Mouse (Mus musculus) megakaryocyte, embryonic 14.5 days (primary cell): ENCODE results near the gene Gcnt1. TPM values are rescaled to one million over a fixed set of nuclear protein-coding genes. Genes with fewer than 3 reads are reported as not detected.
A peak's percentile ranks its signal among the peaks of the same experiment; 100 is the strongest.

Experiments
- H3K27me3 ChIP-seq: replicated peaks from 2 replicates; pipeline ENCODE3; 2012; ENCODE audit warnings: inconsistent platforms
- H3K36me3 ChIP-seq: replicated peaks from 2 replicates; pipeline ENCODE3; 2012; ENCODE audit warnings: low read length, inconsistent platforms, mixed read lengths
- H3K4me1 ChIP-seq: 2 replicates; pipeline ENCODE4 v1.6.1; 2012; ENCODE audit warnings: inconsistent platforms
- H3K4me3 ChIP-seq: replicated peaks from 2 replicates; pipeline ENCODE3; 2012; ENCODE audit warnings: moderate library complexity, mild to moderate bottlenecking, inconsistent platforms
- H3K9me3 ChIP-seq: 2 replicates; pipeline ENCODE4 v1.6.1; 2012; ENCODE audit warnings: inconsistent platforms
- FLI1 ChIP-seq: IDR thresholded peaks from 2 replicates; pipeline ENCODE4 v1.6.1; 2012; ENCODE audit warnings: low read length, inconsistent platforms, mixed read lengths
- GATA1 ChIP-seq: IDR thresholded peaks from 3 replicates; pipeline ENCODE4 v1.6.1; 2012; ENCODE audit warnings: mixed read lengths, low read length, inconsistent platforms, borderline replicate concordance
- polyA plus RNA-seq: library from polyadenylated mRNA; stranded (reverse); fragments of >175 nt; gene quantifications from 2 replicates; pipeline ENCODE4 v1.2.3, GENCODE M21; 2012; ENCODE audit warnings: low replicate concordance; ENCODE audit not compliant: insufficient read depth

The Gcnt1 gene
- polyA plus RNA-seq, 1 experiment, result 0.73 TPM

- Histone ChIP-seq H3K27me3 (no peaks in the 10 kb centered on the region), H3K36me3 (peaks cover 32% of the 10 kb centered on the region), H3K4me3 (peak overlapping the region; percentile 97), H3K4me1 (peaks cover 84% of the 10 kb centered on the region), H3K9me3 (no peaks in the 10 kb centered on the region)
- TF ChIP-seq GATA1 (no peak), FLI1 (no peak)
These were observed 17.3 kb downstream of the Gcnt1 start for GRCm38 (mm10) chr19:17355361-17355760.

GRCm38 (mm10) chr19:17354797-17355196 lies 17.8 kb downstream of the Gcnt1 start:
- Histone ChIP-seq H3K9me3 (no peaks in the 10 kb centered on the region), H3K4me1 (peaks cover 84% of the 10 kb centered on the region), H3K36me3 (peaks cover 38% of the 10 kb centered on the region), H3K4me3 (peak overlapping the region; percentile 97), H3K27me3 (no peaks in the 10 kb centered on the region)
- TF ChIP-seq FLI1 (no peak), GATA1 (no peak)

GRCm38 (mm10) chr19:17354362-17354761 lies 18.3 kb downstream of the Gcnt1 start:
- Histone ChIP-seq H3K9me3 (no peaks in the 10 kb centered on the region), H3K36me3 (peaks cover 42% of the 10 kb centered on the region), H3K4me1 (peaks cover 85% of the 10 kb centered on the region), H3K27me3 (no peaks in the 10 kb centered on the region), H3K4me3 (peak overlapping the region; percentile 97)
- TF ChIP-seq FLI1 (no peak), GATA1 (no peak)

GRCm38 (mm10) chr19:17353727-17354126 lies 18.9 kb downstream of the Gcnt1 start:
- Histone ChIP-seq H3K9me3 (no peaks in the 10 kb centered on the region), H3K4me3 (peak overlapping the region; percentile 97), H3K27me3 (no peaks in the 10 kb centered on the region), H3K4me1 (peaks cover 83% of the 10 kb centered on the region), H3K36me3 (peaks cover 46% of the 10 kb centered on the region)
- TF ChIP-seq GATA1 (no peak), FLI1 (no peak)

- H3K4me3 ChIP-seq, result no peak overlapping the region
- H3K4me1 ChIP-seq, result peaks cover 88% of the 10 kb centered on the region
- H3K9me3 ChIP-seq, result no peaks in the 10 kb centered on the region
- H3K36me3 ChIP-seq, result peaks cover 77% of the 10 kb centered on the region
- no peaks in the 10 kb centered on the region for H3K27me3 ChIP-seq
- TF ChIP-seq FLI1 (no peak), GATA1 (no peak)
These were observed 24.8 kb downstream of the Gcnt1 start for GRCm38 (mm10) chr19:17347852-17348251.

- peaks cover 76% of the 10 kb centered on the region for H3K36me3 ChIP-seq
- H3K9me3 ChIP-seq, result no peaks in the 10 kb centered on the region
- no peaks in the 10 kb centered on the region for H3K27me3 ChIP-seq
- no peak overlapping the region for H3K4me3 ChIP-seq
- H3K4me1 ChIP-seq, result peaks cover 87% of the 10 kb centered on the region
- TF ChIP-seq GATA1 (no peak), FLI1 (no peak)
These were observed 25.7 kb downstream of the Gcnt1 start for GRCm38 (mm10) chr19:17346716-17347474.

GRCm38 (mm10) chr19:17344881-17345280 lies 27.8 kb downstream of the Gcnt1 start:
- no peak overlapping the region for H3K4me3 ChIP-seq
- H3K36me3 ChIP-seq, result peaks cover 67% of the 10 kb centered on the region
- peaks cover 81% of the 10 kb centered on the region for H3K4me1 ChIP-seq
- TF ChIP-seq GATA1 (no peak), FLI1 (no peak)
- no peaks in the 10 kb centered on the region for H3K9me3 ChIP-seq
- no peaks in the 10 kb centered on the region for H3K27me3 ChIP-seq

- peak overlapping the region; percentile 50 for H3K4me3 ChIP-seq
- H3K27me3 ChIP-seq, result no peaks in the 10 kb centered on the region
- H3K4me1 ChIP-seq, result peaks cover 86% of the 10 kb centered on the region
- H3K36me3 ChIP-seq, result peaks cover 83% of the 10 kb centered on the region
- no peaks in the 10 kb centered on the region for H3K9me3 ChIP-seq
- no peak for TF ChIP-seq GATA1
- no peak for TF ChIP-seq FLI1
These were observed 33.1 kb downstream of the Gcnt1 start for GRCm38 (mm10) chr19:17339563-17339962.

GRCm38 (mm10) chr19:17337057-17337679 lies 35.5 kb downstream of the Gcnt1 start:
- Histone ChIP-seq H3K4me1 (peaks cover 79% of the 10 kb centered on the region), H3K27me3 (no peaks in the 10 kb centered on the region), H3K9me3 (no peaks in the 10 kb centered on the region), H3K36me3 (peaks cover 85% of the 10 kb centered on the region), H3K4me3 (no peak overlapping the region)
- TF ChIP-seq FLI1, result no peak
- TF ChIP-seq GATA1, result no peak

- no peaks in the 10 kb centered on the region for H3K9me3 ChIP-seq
- H3K27me3 ChIP-seq, result no peaks in the 10 kb centered on the region
- H3K4me1 ChIP-seq, result peaks cover 77% of the 10 kb centered on the region
- no peak overlapping the region for H3K4me3 ChIP-seq
- no peak for TF ChIP-seq FLI1
- H3K36me3 ChIP-seq, result peaks cover 85% of the 10 kb centered on the region
These were observed 36.0 kb downstream of the Gcnt1 start for GRCm38 (mm10) chr19:17336646-17337045.
